Mouse (Mus musculus) forebrain, embryonic 11.5 days (tissue): ENCODE measurements around the gene Ufc1. TPM values are rescaled to one million over a fixed set of nuclear protein-coding genes. Genes with fewer than 3 reads are reported as not detected.

Source experiments
- ATAC-seq: fragments of 200-750 bp; cut with Nextera tagmentation; replicated peaks from 2 replicates; pipeline ENCODE4 v1.8.0; 2017; ENCODE audit warnings: moderate TSS enrichment; ENCODE audit not compliant: low FRiP score
- DNase-seq: peaks from one replicate; pipeline ENCODE4 v3.0.0-alpha.2; 2017; ENCODE audit warnings: low spot score
- H3K27ac ChIP-seq: fragments of 300-500 bp; sonication (generic); 2 replicates; pipeline ENCODE4 v1.5.1; 2014; ENCODE audit warnings: low read depth, low read length
- H3K27me3 ChIP-seq: fragments of 300-500 bp; sonication (generic); 2 replicates; pipeline ENCODE4 v1.6.1; 2014; ENCODE audit warnings: mild to moderate bottlenecking, low read length, mixed read lengths; ENCODE audit not compliant: control insufficient read depth, insufficient read depth
- H3K36me3 ChIP-seq: fragments of 300-500 bp; sonication (generic); 2 replicates; pipeline ENCODE4 v1.6.1; 2014; ENCODE audit warnings: mild to moderate bottlenecking, low read length, moderate library complexity, mixed read lengths; ENCODE audit not compliant: control insufficient read depth, insufficient read depth
- H3K4me1 ChIP-seq: fragments of 300-500 bp; sonication (generic); replicated peaks from 2 replicates; pipeline ENCODE4 v1.6.1; 2014; ENCODE audit warnings: low read length, mixed read lengths; ENCODE audit not compliant: control insufficient read depth, insufficient read depth
- H3K4me2 ChIP-seq: fragments of 300-500 bp; sonication (generic); 2 replicates; pipeline ENCODE4 v1.6.1; 2014; ENCODE audit warnings: low read depth, mild to moderate bottlenecking, low read length, moderate library complexity, mixed read lengths; ENCODE audit not compliant: severe bottlenecking
- H3K4me3 ChIP-seq: fragments of 300-500 bp; sonication (generic); 2 replicates; pipeline ENCODE4 v1.5.1; 2014; ENCODE audit warnings: low read depth, low read length
- H3K9ac ChIP-seq: fragments of 300-500 bp; sonication (generic); 2 replicates; pipeline ENCODE4 v1.6.1; 2014; ENCODE audit warnings: low read length
- H3K9me3 ChIP-seq: fragments of 300-500 bp; sonication (generic); 2 replicates; pipeline ENCODE4 v1.6.1; 2016; ENCODE audit warnings: low read length, mixed read lengths; ENCODE audit not compliant: control insufficient read depth
- WGBS: fragments of 180-500 bp; shearing (Covaris S2); extraction: QIAGEN DNeasy Blood & Tissue Kit; methylation state at CpG from one replicate; pipeline ENCODE4 v1.1.7; 2014; 5-methylcytosine and 5-hydroxymethylcytosine counted together
- polyA plus RNA-seq: library from polyadenylated mRNA; unstranded; fragments of >200 nt; fragmentation: Nextera tagmentation; extraction: Ambion mirVana; gene quantifications from 2 replicates; pipeline ENCODE4 v1.2.1, GENCODE M21; 2014

Ufc1 gene
- polyA plus RNA-seq, 1 experiment from 2014 or later = 92.4 TPM

- no peak overlapping the region for H3K27ac ChIP-seq
- 80% methylated on average over 17 of the region's 17 CpGs for WGBS
- no peaks in the 10 kb centered on the region; the same call in 1 of the 2 replicates for H3K36me3 ChIP-seq
- DNase-seq = no peak
- no peaks in the 10 kb centered on the region for H3K4me1 ChIP-seq
- no peak overlapping the region for H3K9ac ChIP-seq
- no peak overlapping the region for H3K4me3 ChIP-seq
- no peaks in the 10 kb centered on the region for H3K27me3 ChIP-seq
- H3K4me2 ChIP-seq = no peak overlapping the region
- H3K9me3 ChIP-seq = no peaks in the 10 kb centered on the region
- no peak for ATAC-seq
Measured at GRCm38 (mm10) chr1:171258921-171259320, 35.9 kb downstream of the Ufc1 start.

GRCm38 (mm10) chr1:171257781-171258180, 37.0 kb downstream of the Ufc1 start:
- Histone ChIP-seq H3K9me3 (no peaks in the 10 kb centered on the region), H3K9ac (no peak overlapping the region), H3K4me3 (no peak overlapping the region), H3K36me3 (no peaks in the 10 kb centered on the region; the same call in 1 of the 2 replicates), H3K27ac (no peak overlapping the region), H3K4me2 (no peak overlapping the region), H3K4me1 (no peaks in the 10 kb centered on the region; the same call in 1 of the 2 replicates), H3K27me3 (no peaks in the 10 kb centered on the region)
- ATAC-seq (no peak), DNase-seq (no peak)
- WGBS = 90% methylated on average over 9 of the region's 9 CpGs

GRCm38 (mm10) chr1:171256937-171257548, 37.8 kb downstream of the Ufc1 start:
- H3K9me3 ChIP-seq = no peaks in the 10 kb centered on the region
- no peak overlapping the region for H3K4me3 ChIP-seq
- H3K27ac ChIP-seq = no peak overlapping the region
- ATAC-seq (peak; percentile 29; the same call in 1 of the 2 replicates), DNase-seq (peak; percentile 75)
- no peaks in the 10 kb centered on the region; the same call in 1 of the 2 replicates for H3K36me3 ChIP-seq
- no peak overlapping the region for H3K9ac ChIP-seq
- no peak overlapping the region for H3K4me2 ChIP-seq
- WGBS = 69% methylated on average over 15 of the region's 15 CpGs
- peaks cover 6% of the 10 kb centered on the region; the same call in 1 of the 2 replicates for H3K4me1 ChIP-seq
- no peaks in the 10 kb centered on the region for H3K27me3 ChIP-seq

- Histone ChIP-seq H3K4me1 (peaks cover 10% of the 10 kb centered on the region; the same call in 1 of the 2 replicates), H3K9me3 (no peaks in the 10 kb centered on the region), H3K9ac (no peak overlapping the region), H3K4me3 (no peak overlapping the region), H3K27ac (no peak overlapping the region), H3K27me3 (no peaks in the 10 kb centered on the region), H3K36me3 (no peaks in the 10 kb centered on the region; the same call in 1 of the 2 replicates), H3K4me2 (no peak overlapping the region)
- WGBS = 90% methylated on average over 24 of the region's 24 CpGs
- DNase-seq (no peak), ATAC-seq (no peak)
Measured at GRCm38 (mm10) chr1:171256095-171256818, 38.6 kb downstream of the Ufc1 start.

GRCm38 (mm10) chr1:171252415-171252814, 42.4 kb downstream of the Ufc1 start:
- Histone ChIP-seq H3K4me3 (no peak overlapping the region), H3K4me2 (peak overlapping the region; percentile 47; the same call in 1 of the 2 replicates), H3K9ac (no peak overlapping the region; the same call in 1 of the 2 replicates), H3K27ac (peak overlapping the region; percentile 25; the same call in 1 of the 2 replicates), H3K9me3 (no peaks in the 10 kb centered on the region), H3K4me1 (peaks cover 27% of the 10 kb centered on the region), H3K36me3 (no peaks in the 10 kb centered on the region; the same call in 1 of the 2 replicates), H3K27me3 (no peaks in the 10 kb centered on the region)
- DNase-seq = no peak
- no peak for ATAC-seq
- WGBS = 46% methylated on average over 17 of the region's 17 CpGs

- Histone ChIP-seq H3K27me3 (no peaks in the 10 kb centered on the region), H3K9ac (peak overlapping the region; percentile 30), H3K4me2 (peak overlapping the region; percentile 47), H3K27ac (no peak overlapping the region), H3K9me3 (no peaks in the 10 kb centered on the region), H3K4me3 (peak overlapping the region; percentile 20; the same call in 1 of the 2 replicates), H3K36me3 (no peaks in the 10 kb centered on the region; the same call in 1 of the 2 replicates), H3K4me1 (peaks cover 28% of the 10 kb centered on the region)
- ATAC-seq (no peak), DNase-seq (peak; percentile 65)
- WGBS = 6% methylated on average over 13 of the region's 13 CpGs
Measured at GRCm38 (mm10) chr1:171251594-171252324, 43.1 kb downstream of the Ufc1 start.

GRCm38 (mm10) chr1:171250680-171251593, 43.9 kb downstream of the Ufc1 start, which contains the start of gene Ndufs2:
Gene Ndufs2, minus strand, starts transcription at chr1:171251388.
- no peak for ATAC-seq
- DNase-seq = peak; percentile 65
- H3K27me3 ChIP-seq = no peaks in the 10 kb centered on the region

More at GRCm38 (mm10) chr1:171250680-171251593, 43.9 kb downstream of the Ufc1 start, which contains the start of gene Ndufs2:
- H3K9me3 ChIP-seq = no peaks in the 10 kb centered on the region
- H3K36me3 ChIP-seq = no peaks in the 10 kb centered on the region
- H3K4me2 ChIP-seq = peak within 1 kb of the TSS; percentile 47
- peak within 1 kb of the TSS; percentile 20 for H3K4me3 ChIP-seq
- peaks cover 29% of the 10 kb centered on the region for H3K4me1 ChIP-seq
- peak within 1 kb of the TSS; percentile 30 for H3K9ac ChIP-seq
- no peak within 1 kb of the TSS for H3K27ac ChIP-seq
- WGBS = 15% methylated on average over 26 of the region's 26 CpGs
